Comparison of ENCODE assay signal across 25 mouse cellular contexts in genomic region chr7:144612351-144612750, GRCm38 (mm10). TPM values are rescaled to one million over a fixed set of nuclear protein-coding genes. Genes with fewer than 3 reads are reported as not detected.
DNase-seq lines count a peak whose midpoint lies in the region; ATAC-seq lines count a peak whose summit lies in the region.
"Had no signal": no experiment of that assay in that cellular context is flagged by ENCODE, and none has a peak within 500 bp of the region (broad histone marks: within the 10 kb centered on the region; RNA-seq: fewer than 3 reads in every experiment).

No protein-coding gene starts in this region.

- 64% methylated on average over 4 of the region's 4 CpGs for WGBS in limb, embryonic 15.5 days
- 84% methylated on average over 4 of the region's 4 CpGs for WGBS in limb, embryonic 10.5 days
- 68% methylated on average over 4 of the region's 4 CpGs for WGBS in embryonic facial prominence, embryonic 14.5 days
- WGBS in stomach, embryonic 16.5 days, result 50% methylated on average over 4 of the region's 4 CpGs

- H3K4me3 ChIP-seq in limb, embryonic 15.5 days, result no peak overlapping the region
- no peak overlapping the region for H3K4me3 ChIP-seq in limb, embryonic 10.5 days
- no peak overlapping the region for H3K4me3 ChIP-seq in embryonic facial prominence, embryonic 14.5 days (ENCODE audit: low read depth, low read length)
- H3K4me3 ChIP-seq in stomach, embryonic 16.5 days (replicated peaks; ENCODE audit: low read length), result no peak overlapping the region
- H3K4me3 ChIP-seq: heart, adult 2 months; heart, embryonic 12.5 days; limb, embryonic 12.5 days; lung, embryonic 15.5 days; megakaryocyte, embryonic 14.5 days; midbrain, embryonic 13.5 days; neural tube, embryonic 15.5 days had no signal

- H3K36me3 ChIP-seq in limb, embryonic 15.5 days, result no peaks in the 10 kb centered on the region
- no peaks in the 10 kb centered on the region for H3K36me3 ChIP-seq in limb, embryonic 10.5 days
- H3K36me3 ChIP-seq in embryonic facial prominence, embryonic 14.5 days (ENCODE audit: control insufficient read depth, insufficient read depth, low read length), result no peaks in the 10 kb centered on the region
- H3K36me3 ChIP-seq in stomach, embryonic 16.5 days (ENCODE audit: control insufficient read depth, insufficient read depth, low read length), result no peaks in the 10 kb centered on the region; the same call in 1 of the 2 replicates
- H3K36me3 ChIP-seq: heart, embryonic 12.5 days; limb, embryonic 12.5 days; lung, embryonic 15.5 days; midbrain, embryonic 13.5 days; neural tube, embryonic 15.5 days had no signal

- H3K4me1 ChIP-seq in limb, embryonic 15.5 days, result peaks cover 9% of the 10 kb centered on the region
- peaks cover 12% of the 10 kb centered on the region; the same call in 1 of the 2 replicates for H3K4me1 ChIP-seq in limb, embryonic 10.5 days
- H3K4me1 ChIP-seq in embryonic facial prominence, embryonic 14.5 days (ENCODE audit: control insufficient read depth, insufficient read depth, low read length), result no peaks in the 10 kb centered on the region
- H3K4me1 ChIP-seq in stomach, embryonic 16.5 days (ENCODE audit: control insufficient read depth, insufficient read depth, low read length), result no peaks in the 10 kb centered on the region
- H3K4me1 ChIP-seq: limb, embryonic 12.5 days; megakaryocyte, embryonic 14.5 days; midbrain, embryonic 13.5 days; neural tube, embryonic 15.5 days had no signal

- DNase-seq in limb, embryonic 10.5 days (ENCODE audit: low spot score), result no peak
- peak; percentile 44 for DNase-seq in 3T3-L1 (ENCODE audit: low read depth, low spot score)
- DNase-seq in embryonic facial prominence, embryonic 14.5 days (ENCODE audit: low spot score), result no peak
- DNase-seq in natural killer cell, adult 2 months (ENCODE audit: low spot score in 2 of 2), result no peak
- DNase-seq in embryo, embryonic 11 days, result no peak
- DNase-seq: adrenal gland, postnatal 10 days; cerebellum, adult 11 months; cerebellum, adult 9-10 months; forebrain, postnatal 0 days; heart, adult 2 months; kidney, adult 9 months; kidney, postnatal 10 days; layer of hippocampus, adult 9-11 months had no signal

- H3K4me2 ChIP-seq in limb, embryonic 15.5 days, result no peak overlapping the region
- H3K4me2 ChIP-seq in embryonic facial prominence, embryonic 14.5 days (ENCODE audit: low read depth, low read length), result no peak overlapping the region
- no peak overlapping the region for H3K4me2 ChIP-seq in stomach, embryonic 16.5 days (ENCODE audit: low read depth, low read length)
- H3K4me2 ChIP-seq: heart, embryonic 12.5 days; limb, embryonic 12.5 days; liver, embryonic 11.5 days; lung, embryonic 15.5 days; midbrain, embryonic 13.5 days; neural tube, embryonic 15.5 days had no signal

- H3K27me3 ChIP-seq in limb, embryonic 15.5 days, result no peaks in the 10 kb centered on the region
- no peaks in the 10 kb centered on the region for H3K27me3 ChIP-seq in limb, embryonic 10.5 days (ENCODE audit: low read depth, poor library complexity, severe bottlenecking)
- no peaks in the 10 kb centered on the region for H3K27me3 ChIP-seq in embryonic facial prominence, embryonic 14.5 days (replicated peaks; ENCODE audit: control insufficient read depth, insufficient read depth, low read length)
- H3K27me3 ChIP-seq in stomach, embryonic 16.5 days (ENCODE audit: control insufficient read depth, insufficient read depth, low read length), result no peaks in the 10 kb centered on the region
- H3K27me3 ChIP-seq: heart, embryonic 12.5 days; limb, embryonic 12.5 days; lung, embryonic 15.5 days; midbrain, embryonic 13.5 days; neural tube, embryonic 15.5 days; Patski had no signal

- H3K9me3 ChIP-seq in limb, embryonic 15.5 days, result no peaks in the 10 kb centered on the region
- no peaks in the 10 kb centered on the region for H3K9me3 ChIP-seq in limb, embryonic 10.5 days (replicated peaks)
- no peaks in the 10 kb centered on the region for H3K9me3 ChIP-seq in embryonic facial prominence, embryonic 14.5 days (ENCODE audit: control insufficient read depth, low read length)
- no peaks in the 10 kb centered on the region for H3K9me3 ChIP-seq in stomach, embryonic 16.5 days (replicated peaks; ENCODE audit: control insufficient read depth, low read length)
- H3K9me3 ChIP-seq: G1E; heart, embryonic 12.5 days; limb, embryonic 12.5 days; lung, embryonic 15.5 days; megakaryocyte, embryonic 14.5 days; midbrain, embryonic 13.5 days; neural tube, embryonic 15.5 days had no signal

- ATAC-seq in limb, embryonic 15.5 days (ENCODE audit: insufficient number of reproducible peaks, low FRiP score, low TSS enrichment, low read depth), result 0 out of 2 replicates have a peak, but pooled peaks have one; percentile 23
- ATAC-seq in embryonic facial prominence, embryonic 14.5 days (ENCODE audit: low read depth), result 0 out of 2 replicates have a peak, but pooled peaks have one; percentile 34
- ATAC-seq in stomach, embryonic 16.5 days (ENCODE audit: insufficient read depth, low FRiP score), result peak; percentile 67; the same call in 1 of the 2 replicates
- ATAC-seq: forebrain, postnatal 0 days; intestine, embryonic 16.5 days; midbrain, embryonic 13.5 days had no signal

- H3K9ac ChIP-seq in limb, embryonic 15.5 days, result no peak overlapping the region
- no peak overlapping the region for H3K9ac ChIP-seq in embryonic facial prominence, embryonic 14.5 days (ENCODE audit: low read depth, low read length)
- H3K9ac ChIP-seq in stomach, embryonic 16.5 days (ENCODE audit: low read length), result no peak overlapping the region
- H3K9ac ChIP-seq: forebrain, postnatal 0 days; heart, embryonic 12.5 days; limb, embryonic 12.5 days; lung, embryonic 15.5 days; midbrain, embryonic 13.5 days; neural tube, embryonic 15.5 days had no signal

- H3K27ac ChIP-seq in limb, embryonic 15.5 days, result peak overlapping the region; percentile 48; the same call in 1 of the 2 replicates
- H3K27ac ChIP-seq in limb, embryonic 10.5 days, result no peak overlapping the region
- H3K27ac ChIP-seq in embryonic facial prominence, embryonic 14.5 days (replicated peaks; ENCODE audit: low read depth, low read length), result no peak overlapping the region; the same call in 1 of the 2 replicates
- H3K27ac ChIP-seq in stomach, embryonic 16.5 days (ENCODE audit: low read length), result peak overlapping the region; percentile 68; the same call in 1 of the 2 replicates
- H3K27ac ChIP-seq: heart, adult 2 months; limb, embryonic 12.5 days; lung, embryonic 15.5 days; midbrain, embryonic 13.5 days; neural tube, embryonic 15.5 days had no signal

RNA-seq across cellular contexts. Expression of gene Fadd, which starts 30.1 kb away (rescaled TPM):
- 10.1 and 10.8 TPM in 2 replicates for polyA plus RNA-seq in limb, embryonic 15.5 days (2015; fragmentation: Nextera tagmentation; extraction: Ambion mirVana)
- polyA plus RNA-seq in limb, embryonic 10.5 days (2016; fragmentation: Nextera tagmentation; extraction: Ambion mirVana), result 12.6 and 13.5 TPM in 2 replicates
- 8.0 and 9.5 TPM in 2 replicates for polyA plus RNA-seq in embryonic facial prominence, embryonic 14.5 days (2014; fragmentation: Nextera tagmentation; extraction: Ambion mirVana)
- polyA plus RNA-seq in stomach, embryonic 16.5 days (2015; fragmentation: Nextera tagmentation; extraction: Ambion mirVana), result 10.8 and 10.9 TPM in 2 replicates

RNA-seq across cellular contexts. Expression of gene Ppfia1, which starts 58.8 kb away (rescaled TPM):
- polyA plus RNA-seq in limb, embryonic 15.5 days (2015; fragmentation: Nextera tagmentation; extraction: Ambion mirVana), result 35.8 and 42.5 TPM in 2 replicates
- polyA plus RNA-seq in limb, embryonic 10.5 days (2016; fragmentation: Nextera tagmentation; extraction: Ambion mirVana), result 43.2 and 45.5 TPM in 2 replicates
- polyA plus RNA-seq in embryonic facial prominence, embryonic 14.5 days (2014; fragmentation: Nextera tagmentation; extraction: Ambion mirVana), result 38.6 and 39.6 TPM in 2 replicates
- 17.9 and 19.2 TPM in 2 replicates for polyA plus RNA-seq in stomach, embryonic 16.5 days (2015; fragmentation: Nextera tagmentation; extraction: Ambion mirVana)

Comparison
In these comparisons a context has a peak if more than half of its experiments do, and no peak if none do; other contexts are left out.
1. H3K27ac ChIP-seq: peak in limb, embryonic 15.5 days (single experiment) and stomach, embryonic 16.5 days (single experiment); none in limb, embryonic 10.5 days (single experiment) and embryonic facial prominence, embryonic 14.5 days (single experiment).
2. Peak in every context shown above with its lines, with median percentiles within 50 percentile points of each other: ATAC-seq.